Comparison of ENCODE assay signal across 8 mouse cellular contexts in genomic region chr17:78736473-78736988, GRCm38 (mm10). TPM values are rescaled to one million over a fixed set of nuclear protein-coding genes. Genes with fewer than 3 reads are reported as not detected.
DNase-seq lines count a peak whose midpoint lies in the region; ATAC-seq lines count a peak whose summit lies in the region.

No protein-coding gene starts in this region.

- peak; percentile 91 for DNase-seq in MEL-GATA-1-ER (ENCODE audit: extremely low read depth, low read depth)
- peak; percentile 98 for DNase-seq in cerebellum, adult 8-10 months
- peak; percentile 98 for DNase-seq in hindbrain, embryonic 11.5 days (ENCODE audit: low spot score)
- peak; percentile 98 to 99 for DNase-seq in layer of hippocampus, postnatal 10 days (ENCODE audit: low spot score in 2 of 2)
- DNase-seq in lung, postnatal 10 days: peak; percentile 100
- DNase-seq in ovary, postnatal 36 days (ENCODE audit: low spot score): peak; percentile 100
- peak; percentile 100 for DNase-seq in thymus, postnatal 25 days

- no peaks in the 10 kb centered on the region for H3K9me3 ChIP-seq in hindbrain, embryonic 11.5 days (ENCODE audit: control insufficient read depth, low read length)

- no peaks in the 10 kb centered on the region for H3K27me3 ChIP-seq in hindbrain, embryonic 11.5 days (ENCODE audit: control insufficient read depth, insufficient read depth, low read length)

- peak overlapping the region; percentile 93 for H3K9ac ChIP-seq in hindbrain, embryonic 11.5 days (ENCODE audit: low read depth, low read length)

- H3K27ac ChIP-seq in hindbrain, embryonic 11.5 days (ENCODE audit: low read depth, low read length): peak overlapping the region; percentile 76

- H3K4me1 ChIP-seq in hindbrain, embryonic 11.5 days (replicated peaks; ENCODE audit: control insufficient read depth, insufficient read depth, low read length): 0 out of 2 replicates have a peak, but pooled peaks cover 2% of the 10 kb centered on the region

- peak overlapping the region; percentile 61 for H3K4me2 ChIP-seq in hindbrain, embryonic 11.5 days (replicated peaks; ENCODE audit: low read depth, low read length)

- ATAC-seq in frontal cortex, adult (ENCODE audit: low TSS enrichment): peak; percentile 97
- ATAC-seq in hindbrain, embryonic 11.5 days (ENCODE audit: low FRiP score): peak; percentile 99

- H3K36me3 ChIP-seq in hindbrain, embryonic 11.5 days (ENCODE audit: control insufficient read depth, insufficient read depth, low read length): no peaks in the 10 kb centered on the region

- WGBS in hindbrain, embryonic 11.5 days: under 1% methylated on average over 50 of the region's 60 CpGs

- peak overlapping the region; percentile 88 for H3K4me3 ChIP-seq in hindbrain, embryonic 11.5 days (ENCODE audit: low read depth, low read length)

RNA-seq across cellular contexts. Expression of gene Strn, which starts 0.5 kb away (rescaled TPM):
- 7.4 and 7.9 TPM in 2 replicates for polyA plus RNA-seq in hindbrain, embryonic 11.5 days (2014; fragmentation: Nextera tagmentation; extraction: Ambion mirVana)
- total RNA-seq in layer of hippocampus, postnatal 10 days (2021): 10 to 100 TPM; 66.7 to 67.1 TPM

Comparison
In these comparisons a context has a peak if more than half of its experiments do, and no peak if none do; other contexts are left out.
1. Peak in every context shown above with its lines: DNase-seq, ATAC-seq, H3K4me3 ChIP-seq and H3K27ac ChIP-seq.